Mouse (Mus musculus): Measurements from ENCODE around the gene Btg1. TPM values are rescaled to one million over a fixed set of nuclear protein-coding genes. Genes with fewer than 3 reads are reported as not detected.

The Btg1 gene
- total RNA-seq, 2 experiments from 2014 or later: 33.1 to 33.2 TPM

DNA sequence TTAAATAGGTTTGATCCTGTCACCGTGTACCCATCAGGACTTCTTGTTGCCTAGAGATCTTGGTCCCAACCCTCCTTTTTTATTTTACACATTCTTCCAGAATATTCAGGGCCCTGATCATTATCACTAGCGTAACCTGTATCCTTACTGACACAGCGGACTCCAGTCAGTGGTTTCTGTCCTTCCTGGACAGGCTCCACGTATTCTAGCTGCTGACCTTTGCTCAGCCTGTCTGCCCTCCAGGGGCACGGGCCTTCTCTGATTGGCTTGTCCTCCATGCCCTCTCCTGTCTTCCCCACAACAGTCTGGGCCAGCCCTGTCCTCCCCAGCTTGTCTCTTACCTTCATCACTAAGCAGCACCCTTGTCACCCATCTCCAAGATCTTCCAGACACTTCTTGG, 36.2 kb downstream of the Btg1 start:
- intact Hi-C loops (cut with DNase I): no loop called here
- DNase-seq (ENCODE audit: extremely low spot score in 1 of 2, low spot score in 2 of 2): no peak

GRCm38 (mm10) chr10:96654079-96654478, 37.3 kb downstream of the Btg1 start:
- intact Hi-C loops (cut with DNase I): no loop called here
- DNase-seq (ENCODE audit: extremely low spot score in 1 of 2, low spot score in 2 of 2): no peak

DNA sequence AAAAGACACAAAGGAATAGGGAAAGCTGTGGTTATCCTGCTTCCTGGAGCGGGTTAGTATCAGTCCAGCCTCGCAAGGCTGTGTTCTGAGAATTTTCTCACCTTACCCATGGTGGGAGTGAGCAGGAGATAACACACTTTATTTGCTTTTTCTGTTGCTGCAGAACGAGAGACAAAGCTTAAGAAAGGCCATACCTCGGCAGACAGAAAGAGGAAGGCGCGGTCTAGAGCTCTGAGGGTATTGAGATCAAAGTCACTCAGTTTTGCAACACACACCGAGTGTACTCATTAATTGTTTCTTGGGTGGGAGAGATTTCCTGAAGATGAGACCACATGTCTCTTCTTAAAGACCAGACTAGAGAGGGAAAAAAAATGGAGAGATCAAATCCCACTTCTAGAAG, 37.8 kb downstream of the Btg1 start:
- no peak for DNase-seq (ENCODE audit: extremely low spot score in 1 of 2, low spot score in 2 of 2)
- intact Hi-C loops (cut with DNase I): no loop called here

DNA sequence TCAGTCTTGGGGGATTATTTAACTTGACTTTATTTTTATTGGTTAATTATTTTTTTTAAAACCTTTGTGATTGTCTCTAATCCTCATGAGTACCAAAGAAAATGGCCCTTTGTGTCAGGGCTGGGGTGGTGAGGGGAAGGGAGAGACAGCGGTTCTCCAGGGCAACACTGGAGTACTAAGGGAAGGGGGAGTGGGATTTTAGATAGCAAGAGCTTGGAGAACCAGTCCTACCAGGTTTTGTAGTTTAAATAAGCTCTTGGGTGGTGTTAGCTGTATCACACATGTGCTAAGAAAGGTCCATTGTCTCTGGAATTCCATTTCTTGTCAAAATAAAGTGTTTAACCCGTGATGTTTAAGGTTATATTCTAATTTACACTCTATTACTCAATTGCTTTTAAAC, 38.3 kb downstream of the Btg1 start:
- intact Hi-C loops (cut with DNase I): no loop called here
- DNase-seq (ENCODE audit: extremely low spot score in 1 of 2, low spot score in 2 of 2): no peak

- intact Hi-C loops (cut with DNase I): no loop called here
- DNase-seq (ENCODE audit: extremely low spot score in 1 of 2, low spot score in 2 of 2): no peak
These were observed 39.4 kb downstream of the Btg1 start for GRCm38 (mm10) chr10:96656176-96656575.

GRCm38 (mm10) chr10:96658906-96659305, 42.1 kb downstream of the Btg1 start:
- intact Hi-C loops (cut with DNase I): no loop called here
- peak in 1 of 2 experiments; percentile 26 for DNase-seq (ENCODE audit: extremely low spot score in 1 of 2, low spot score in 2 of 2)

DNA sequence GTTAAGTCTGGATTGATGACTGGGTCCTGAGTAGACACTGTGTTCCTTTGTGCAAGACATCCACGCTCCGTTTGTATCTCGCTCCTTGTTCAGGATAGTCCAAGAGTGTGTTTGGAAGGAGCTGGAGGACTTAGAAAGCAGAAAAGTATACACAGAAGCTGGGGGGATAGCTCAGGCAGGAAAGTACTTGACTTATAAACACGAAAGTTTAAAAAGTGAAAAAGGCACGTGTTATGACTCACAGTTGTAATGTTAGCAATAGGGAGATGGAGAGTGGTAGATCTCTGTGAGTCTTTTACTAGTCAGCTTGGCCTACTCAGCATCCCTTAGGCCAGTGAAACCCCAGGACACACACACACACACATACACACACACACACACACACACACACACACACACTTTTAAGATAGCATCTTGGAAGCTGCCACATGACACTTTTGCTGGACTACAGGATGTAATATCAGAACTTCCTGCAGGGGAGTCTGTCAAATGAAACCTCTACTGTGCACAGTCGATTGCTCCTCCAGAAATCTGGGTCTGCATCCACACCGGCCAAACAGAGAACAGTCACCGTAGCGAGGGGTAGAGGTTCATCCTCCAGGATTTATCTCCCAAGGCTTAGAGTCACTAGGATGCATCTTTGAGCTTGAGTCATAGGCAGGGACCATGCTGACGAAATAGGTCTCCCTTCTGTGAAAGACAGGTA, 43.6 kb downstream of the Btg1 start:
- DNase-seq (ENCODE audit: extremely low spot score in 1 of 2, low spot score in 2 of 2): no peak
- intact Hi-C loops (cut with DNase I): no loop called here

- no peak for DNase-seq (ENCODE audit: extremely low spot score in 1 of 2, low spot score in 2 of 2)
- intact Hi-C loops (cut with DNase I): no loop called here
These were observed 46.2 kb downstream of the Btg1 start for GRCm38 (mm10) chr10:96662976-96663375.

DNA sequence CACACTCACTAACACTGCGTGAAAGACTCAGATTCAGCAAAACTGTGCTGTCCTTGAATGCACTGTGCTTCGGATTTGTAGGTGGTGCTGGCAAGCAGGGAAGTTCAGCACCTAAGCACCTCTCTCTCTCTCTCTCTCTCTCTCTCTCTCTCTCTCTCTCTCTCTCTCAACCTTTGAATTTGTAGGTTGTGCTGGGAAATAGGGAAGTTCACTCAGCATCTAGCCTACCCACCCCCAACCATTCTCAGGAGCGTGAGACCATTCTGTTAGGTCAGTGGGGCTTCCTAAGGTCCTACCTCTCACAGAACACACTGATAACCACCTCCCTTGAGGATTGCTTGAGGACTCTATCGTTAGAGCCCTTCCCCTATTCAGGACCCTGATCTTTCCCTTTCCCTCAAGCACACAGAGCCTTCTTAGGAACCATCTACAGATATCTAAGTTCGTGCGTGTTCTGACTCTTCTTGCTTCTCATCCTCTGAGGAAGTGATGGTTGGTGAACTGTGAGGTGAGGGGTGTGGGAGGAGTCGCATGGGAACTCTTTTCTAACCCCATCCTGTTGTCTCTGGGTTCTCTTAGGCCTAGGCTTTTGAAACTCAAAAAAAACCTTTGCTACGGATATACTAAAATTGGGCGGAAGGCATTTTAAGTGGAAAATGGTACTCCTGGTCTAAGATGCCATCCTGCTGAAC, 47.1 kb downstream of the Btg1 start:
- DNase-seq (ENCODE audit: extremely low spot score in 1 of 2, low spot score in 2 of 2): no peak
- intact Hi-C loops (cut with DNase I): no loop called here
